Mouse (Mus musculus) testis, adult 2 months (tissue): ENCODE measurements around the gene Ldb2.

Experiments
- CTCF ChIP-seq: fragments of 200-500 bp; IDR thresholded peaks from 2 replicates; pipeline ENCODE4 v1.5.1; 2012; ENCODE audit warnings: low read depth, mild to moderate bottlenecking, inconsistent platforms, low read length, moderate library complexity; ENCODE audit not compliant: control insufficient read depth, insufficient read depth, insufficient replicate concordance
- POLR2A ChIP-seq: fragments of 200-500 bp; IDR thresholded peaks from 2 replicates; pipeline ENCODE4 v1.6.1; 2012; ENCODE audit warnings: low read depth, mild to moderate bottlenecking, inconsistent platforms, low read length, moderate library complexity; ENCODE audit not compliant: control insufficient read depth

DNA sequence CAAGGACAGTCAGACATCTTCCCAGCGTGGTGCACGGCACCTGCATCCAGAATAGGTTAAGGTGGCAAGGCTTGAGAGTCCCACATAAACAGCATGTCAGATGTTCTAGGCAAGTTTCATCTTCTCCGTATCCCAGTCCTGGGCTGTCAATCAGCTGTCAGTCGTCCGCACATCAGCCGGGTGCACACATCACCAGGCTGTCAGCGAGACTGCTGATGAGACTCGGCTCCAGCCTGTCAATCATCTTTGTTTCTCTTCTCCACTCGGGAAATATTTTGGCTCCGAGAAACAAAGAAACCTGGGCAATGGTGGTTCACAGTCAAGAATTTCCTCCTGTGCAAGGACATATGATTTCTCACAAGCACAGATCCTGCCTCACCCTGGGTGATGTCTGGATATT lies 132.1 kb downstream of the Ldb2 start:
- TF ChIP-seq CTCF, result no peak
- no peak for TF ChIP-seq POLR2A
